ENCODE assay signal across 8 mouse cellular contexts in genomic region chr3:88484597-88485316, GRCm38 (mm10). TPM values are rescaled to one million over a fixed set of nuclear protein-coding genes. Genes with fewer than 3 reads are reported as not detected.
DNase-seq lines count a peak whose midpoint lies in the region; ATAC-seq and TF ChIP-seq lines count a peak whose summit lies in the region.

No protein-coding gene starts in this region.

- peaks cover 49% of the 10 kb centered on the region for H3K36me3 ChIP-seq in kidney, embryonic 15.5 days
- no peaks in the 10 kb centered on the region for H3K36me3 ChIP-seq in hindbrain, embryonic 10.5 days
- H3K36me3 ChIP-seq in myocyte (ENCODE audit: control insufficient read depth, insufficient read depth), result peaks cover 68% of the 10 kb centered on the region

- H3K9ac ChIP-seq in kidney, embryonic 15.5 days, result peak overlapping the region; percentile 26; the same call in 1 of the 2 replicates

- no peak overlapping the region for H3ac ChIP-seq in myocyte (ENCODE audit: control insufficient read depth, insufficient read length)

- no peak for DNase-seq in kidney, postnatal 14 days
- DNase-seq in ZHBTc4 (ENCODE audit: low read depth, low spot score), result peak; percentile 67
- DNase-seq in hindbrain, embryonic 10.5 days (ENCODE audit: low spot score), result peak; percentile 62
- no peak for DNase-seq in cerebellum, postnatal 36 days
- no peak for DNase-seq in spleen, adult 18-20 months
- DNase-seq in spleen, postnatal 10 days (ENCODE audit: low spot score in 2 of 2), result no peak

- peak overlapping the region; percentile 29 for H3K4me3 ChIP-seq in kidney, embryonic 15.5 days (replicated peaks)
- H3K4me3 ChIP-seq in hindbrain, embryonic 10.5 days, result peak overlapping the region; percentile 50
- no peak overlapping the region for H3K4me3 ChIP-seq in myocyte

- H3K9me3 ChIP-seq in kidney, embryonic 15.5 days (replicated peaks), result no peaks in the 10 kb centered on the region
- no peaks in the 10 kb centered on the region for H3K9me3 ChIP-seq in hindbrain, embryonic 10.5 days

- peak overlapping the region; percentile 56 for H3K4me2 ChIP-seq in kidney, embryonic 15.5 days
- no peak overlapping the region for H3K4me2 ChIP-seq in myocyte (ENCODE audit: low read depth)

- peaks cover 52% of the 10 kb centered on the region for H3K27me3 ChIP-seq in kidney, embryonic 15.5 days
- peaks cover 86% of the 10 kb centered on the region for H3K27me3 ChIP-seq in hindbrain, embryonic 10.5 days (ENCODE audit: insufficient read depth, poor library complexity, severe bottlenecking)
- no peaks in the 10 kb centered on the region for H3K27me3 ChIP-seq in myocyte (ENCODE audit: control insufficient read depth, insufficient read depth, insufficient read length)

- 15% methylated on average over 39 of the region's 39 CpGs for WGBS in kidney, embryonic 15.5 days
- 8% methylated on average over 39 of the region's 39 CpGs for WGBS in hindbrain, embryonic 10.5 days

- H3K27ac ChIP-seq in kidney, embryonic 15.5 days, result 0 out of 2 replicates have a peak overlapping the region, but pooled peaks have one; percentile 3
- peak overlapping the region; percentile 74 for H3K27ac ChIP-seq in hindbrain, embryonic 10.5 days

- peak; percentile 24 for TF ChIP-seq POLR2A in myocyte (IDR thresholded peaks at IDR 0.05; ENCODE audit: insufficient read length, low read depth)

- H3K4me1 ChIP-seq in kidney, embryonic 15.5 days, result peaks cover 39% of the 10 kb centered on the region
- peaks cover 36% of the 10 kb centered on the region for H3K4me1 ChIP-seq in hindbrain, embryonic 10.5 days (replicated peaks)

- peaks cover 44% of the 10 kb centered on the region for H3K79me2 ChIP-seq in myocyte (ENCODE audit: control insufficient read depth, insufficient read depth)

- ATAC-seq in kidney, embryonic 15.5 days (replicated peaks; ENCODE audit: low FRiP score), result 0 out of 2 replicates have a peak, but pooled peaks have one; percentile 34

TF ChIP-seq in myocyte, 11 proteins besides CTCF, POLR2A, EP300 and RAD21:
- TF ChIP-seq MAX (IDR thresholded peaks at IDR 0.05; ENCODE audit: low read depth) (no peak), POLR2AphosphoS2 (IDR thresholded peaks at IDR 0.05; ENCODE audit: insufficient read length, low read depth) (peak; percentile 61)

RNA-seq across cellular contexts. Expression of gene Sema4a, which starts 23.8 kb away (rescaled TPM):
- 14.0 and 14.7 TPM in 2 replicates for polyA plus RNA-seq in kidney, embryonic 15.5 days (2015; fragmentation: Nextera tagmentation; extraction: Ambion mirVana)
- 3.8 and 8.6 TPM in 2 replicates for polyA plus RNA-seq in hindbrain, embryonic 10.5 days (2016; fragmentation: Nextera tagmentation; extraction: Ambion mirVana)
- 0.35 TPM for polyA plus RNA-seq in myocyte (2012; fragmentation: generic; extraction: Trizol)

RNA-seq across cellular contexts. Expression of gene Lmna, which starts 25.0 kb away (rescaled TPM):
- 89.2 and 92.0 TPM in 2 replicates for polyA plus RNA-seq in kidney, embryonic 15.5 days (2015; fragmentation: Nextera tagmentation; extraction: Ambion mirVana)
- 13.4 and 24.0 TPM in 2 replicates for polyA plus RNA-seq in hindbrain, embryonic 10.5 days (2016; fragmentation: Nextera tagmentation; extraction: Ambion mirVana)
- 954 TPM for polyA plus RNA-seq in myocyte (2012; fragmentation: generic; extraction: Trizol)

RNA-seq across cellular contexts. Expression of gene Mex3a, which starts 47.4 kb away (rescaled TPM):
- 20.9 and 22.0 TPM in 2 replicates for polyA plus RNA-seq in kidney, embryonic 15.5 days (2015; fragmentation: Nextera tagmentation; extraction: Ambion mirVana)
- 30.7 and 31.0 TPM in 2 replicates for polyA plus RNA-seq in hindbrain, embryonic 10.5 days (2016; fragmentation: Nextera tagmentation; extraction: Ambion mirVana)
- polyA plus RNA-seq in myocyte (2012; fragmentation: generic; extraction: Trizol), result 8.1 TPM

RNA-seq across cellular contexts. Expression of gene Slc25a44, which starts 59.8 kb away (rescaled TPM):
- 17.5 and 17.6 TPM in 2 replicates for polyA plus RNA-seq in kidney, embryonic 15.5 days (2015; fragmentation: Nextera tagmentation; extraction: Ambion mirVana)
- polyA plus RNA-seq in hindbrain, embryonic 10.5 days (2016; fragmentation: Nextera tagmentation; extraction: Ambion mirVana), result 19.2 and 20.3 TPM in 2 replicates
- 19.3 TPM for polyA plus RNA-seq in myocyte (2012; fragmentation: generic; extraction: Trizol)

Comparison
In these comparisons a context has a peak if more than half of its experiments do, and no peak if none do; other contexts are left out.
1. DNase-seq: peak in ZHBTc4 (single experiment) and hindbrain, embryonic 10.5 days (single experiment); none in kidney, postnatal 14 days (single experiment), cerebellum, postnatal 36 days (0 of 2), spleen, adult 18-20 months (0 of 2) and spleen, postnatal 10 days (0 of 2).
2. RNA of gene Lmna, which starts 25.0 kb away (polyA plus RNA-seq): 954 TPM in myocyte (single experiment); 89.2 to 92.0 TPM in kidney, embryonic 15.5 days and 13.4 to 24.0 TPM in hindbrain, embryonic 10.5 days; every median in the first group is over 10 times any median in the second.